Mouse (Mus musculus): ENCODE measurements at regions not wholly inside any gene's neighbourhood (a gene's known extent, or its start where the extent isn't known, plus 50 kb on each side); places are given as distances from the start of the nearest gene placed in this dataset.

GRCm38 (mm10) chr3:101690222-101690621 lies 85.7 kb upstream of the Atp1a1 start:
- Histone ChIP-seq H3K4me1 (peaks cover 11% of the 10 kb centered on the region; the same call in 1 of the 2 replicates), H3K27ac (no peak overlapping the region), H3K36me3 (no peaks in the 10 kb centered on the region), H3K9me3 (no peaks in the 10 kb centered on the region), H3K27me3 (ENCODE audit: insufficient read depth, poor library complexity, severe bottlenecking) (no peaks in the 10 kb centered on the region), H3K4me3 (no peak overlapping the region)
- WGBS: 81% methylated on average over 6 of the region's 6 CpGs
- no peak for DNase-seq (ENCODE audit: low spot score)

GRCm38 (mm10) chr3:101685203-101685602 lies 80.7 kb upstream of the Atp1a1 start:
- DNase-seq (ENCODE audit: low spot score): no peak
- H3K36me3 ChIP-seq: no peaks in the 10 kb centered on the region
- H3K27ac ChIP-seq: no peak overlapping the region
- H3K27me3 ChIP-seq (ENCODE audit: insufficient read depth, poor library complexity, severe bottlenecking): no peaks in the 10 kb centered on the region
- no peaks in the 10 kb centered on the region for H3K9me3 ChIP-seq
- H3K4me3 ChIP-seq: no peak overlapping the region
- WGBS: 60% methylated on average over 7 of the region's 7 CpGs
- H3K4me1 ChIP-seq: peaks cover 7% of the 10 kb centered on the region; the same call in 1 of the 2 replicates

GRCm38 (mm10) chr3:101672943-101673342 lies 68.5 kb upstream of the Atp1a1 start:
- H3K27me3 ChIP-seq (ENCODE audit: insufficient read depth, poor library complexity, severe bottlenecking): no peaks in the 10 kb centered on the region
- no peaks in the 10 kb centered on the region for H3K9me3 ChIP-seq
- no peak for DNase-seq (ENCODE audit: low spot score)
- no peak overlapping the region for H3K4me3 ChIP-seq
- WGBS: 60% methylated on average over 4 of the region's 4 CpGs
- H3K27ac ChIP-seq: no peak overlapping the region
- no peaks in the 10 kb centered on the region for H3K36me3 ChIP-seq
- peaks cover 8% of the 10 kb centered on the region; the same call in 1 of the 2 replicates for H3K4me1 ChIP-seq

- DNase-seq (ENCODE audit: low spot score): no peak
- 50% methylated on average over 8 of the region's 8 CpGs for WGBS
- H3K27ac ChIP-seq: no peak overlapping the region
- H3K27me3 ChIP-seq (ENCODE audit: insufficient read depth, poor library complexity, severe bottlenecking): no peaks in the 10 kb centered on the region
- H3K9me3 ChIP-seq: no peaks in the 10 kb centered on the region
- no peak overlapping the region for H3K4me3 ChIP-seq
- H3K4me1 ChIP-seq: peaks cover 12% of the 10 kb centered on the region; the same call in 1 of the 2 replicates
- no peaks in the 10 kb centered on the region for H3K36me3 ChIP-seq
Observed at GRCm38 (mm10) chr3:101670561-101671001, 66.1 kb upstream of the Atp1a1 start.

- Histone ChIP-seq H3K4me3 (no peak overlapping the region), H3K4me1 (peaks cover 12% of the 10 kb centered on the region; the same call in 1 of the 2 replicates), H3K27ac (no peak overlapping the region), H3K27me3 (ENCODE audit: insufficient read depth, poor library complexity, severe bottlenecking) (no peaks in the 10 kb centered on the region), H3K36me3 (no peaks in the 10 kb centered on the region), H3K9me3 (no peaks in the 10 kb centered on the region)
- no peak for DNase-seq (ENCODE audit: low spot score)
- 90% methylated on average over 3 of the region's 3 CpGs for WGBS
Observed at GRCm38 (mm10) chr3:101669743-101670142, 65.3 kb upstream of the Atp1a1 start.

GRCm38 (mm10) chr3:101667767-101668387 lies 63.4 kb upstream of the Atp1a1 start:
- no peak overlapping the region for H3K27ac ChIP-seq
- H3K36me3 ChIP-seq: no peaks in the 10 kb centered on the region
- no peaks in the 10 kb centered on the region for H3K27me3 ChIP-seq (ENCODE audit: insufficient read depth, poor library complexity, severe bottlenecking)
- 76% methylated on average over 10 of the region's 10 CpGs for WGBS
- H3K4me3 ChIP-seq: no peak overlapping the region
- no peaks in the 10 kb centered on the region for H3K9me3 ChIP-seq
- DNase-seq (ENCODE audit: low spot score): no peak
- peaks cover 12% of the 10 kb centered on the region; the same call in 1 of the 2 replicates for H3K4me1 ChIP-seq

- peaks cover 12% of the 10 kb centered on the region; the same call in 1 of the 2 replicates for H3K4me1 ChIP-seq
- H3K27ac ChIP-seq: no peak overlapping the region
- DNase-seq (ENCODE audit: low spot score): no peak
- no peak overlapping the region for H3K4me3 ChIP-seq
- no peaks in the 10 kb centered on the region for H3K36me3 ChIP-seq
- H3K9me3 ChIP-seq: no peaks in the 10 kb centered on the region
- 61% methylated on average over 4 of the region's 4 CpGs for WGBS
- no peaks in the 10 kb centered on the region for H3K27me3 ChIP-seq (ENCODE audit: insufficient read depth, poor library complexity, severe bottlenecking)
Observed at GRCm38 (mm10) chr3:101667186-101667585, 62.7 kb upstream of the Atp1a1 start.

- 81% methylated on average over 8 of the region's 8 CpGs for WGBS
- Histone ChIP-seq H3K4me3 (no peak overlapping the region), H3K27me3 (ENCODE audit: insufficient read depth, poor library complexity, severe bottlenecking) (no peaks in the 10 kb centered on the region), H3K4me1 (peaks cover 13% of the 10 kb centered on the region; the same call in 1 of the 2 replicates), H3K27ac (no peak overlapping the region), H3K9me3 (no peaks in the 10 kb centered on the region), H3K36me3 (no peaks in the 10 kb centered on the region)
- no peak for DNase-seq (ENCODE audit: low spot score)
Observed at GRCm38 (mm10) chr3:101666583-101666982, 62.1 kb upstream of the Atp1a1 start.

- no peaks in the 10 kb centered on the region for H3K36me3 ChIP-seq
- WGBS: 47% methylated on average over 9 of the region's 9 CpGs
- no peak overlapping the region for H3K27ac ChIP-seq
- no peak for DNase-seq (ENCODE audit: low spot score)
- H3K27me3 ChIP-seq (ENCODE audit: insufficient read depth, poor library complexity, severe bottlenecking): no peaks in the 10 kb centered on the region
- peaks cover 12% of the 10 kb centered on the region for H3K4me1 ChIP-seq
- H3K4me3 ChIP-seq: no peak overlapping the region
- H3K9me3 ChIP-seq: no peaks in the 10 kb centered on the region
Observed at GRCm38 (mm10) chr3:101661184-101661992, 56.9 kb upstream of the Atp1a1 start.

GRCm38 (mm10) chr3:101660635-101661034 lies 56.2 kb upstream of the Atp1a1 start:
- H3K27me3 ChIP-seq (ENCODE audit: insufficient read depth, poor library complexity, severe bottlenecking): no peaks in the 10 kb centered on the region
- no peak for DNase-seq (ENCODE audit: low spot score)
- WGBS: 61% methylated on average over 6 of the region's 6 CpGs
- peaks cover 12% of the 10 kb centered on the region for H3K4me1 ChIP-seq
- H3K4me3 ChIP-seq: no peak overlapping the region
- no peaks in the 10 kb centered on the region for H3K36me3 ChIP-seq
- H3K9me3 ChIP-seq: no peaks in the 10 kb centered on the region
- H3K27ac ChIP-seq: no peak overlapping the region

GRCm38 (mm10) chr3:101660176-101660575 lies 55.7 kb upstream of the Atp1a1 start:
- H3K4me3 ChIP-seq: no peak overlapping the region
- 88% methylated on average over 4 of the region's 4 CpGs for WGBS
- H3K27ac ChIP-seq: no peak overlapping the region
- peaks cover 12% of the 10 kb centered on the region for H3K4me1 ChIP-seq
- H3K9me3 ChIP-seq: no peaks in the 10 kb centered on the region
- H3K36me3 ChIP-seq: no peaks in the 10 kb centered on the region
- no peaks in the 10 kb centered on the region for H3K27me3 ChIP-seq (ENCODE audit: insufficient read depth, poor library complexity, severe bottlenecking)
- DNase-seq (ENCODE audit: low spot score): no peak

GRCm38 (mm10) chr3:101657979-101658378 lies 53.5 kb upstream of the Atp1a1 start:
- H3K27ac ChIP-seq: no peak overlapping the region
- H3K9me3 ChIP-seq: no peaks in the 10 kb centered on the region
- no peak for DNase-seq (ENCODE audit: low spot score)
- H3K27me3 ChIP-seq (ENCODE audit: insufficient read depth, poor library complexity, severe bottlenecking): no peaks in the 10 kb centered on the region
- peaks cover 19% of the 10 kb centered on the region for H3K4me1 ChIP-seq
- no peak overlapping the region for H3K4me3 ChIP-seq
- H3K36me3 ChIP-seq: no peaks in the 10 kb centered on the region

GRCm38 (mm10) chr3:101654720-101655119 lies 50.2 kb upstream of the Atp1a1 start:
- Histone ChIP-seq H3K9me3 (no peaks in the 10 kb centered on the region), H3K4me3 (no peak overlapping the region), H3K27me3 (ENCODE audit: insufficient read depth, poor library complexity, severe bottlenecking) (no peaks in the 10 kb centered on the region), H3K27ac (no peak overlapping the region), H3K4me1 (peaks cover 7% of the 10 kb centered on the region), H3K36me3 (no peaks in the 10 kb centered on the region)
- no peak for DNase-seq (ENCODE audit: low spot score)
- WGBS: 84% methylated on average over 4 of the region's 4 CpGs
